Mouse (Mus musculus) stomach, adult 2 months (tissue): ENCODE results near the gene Tbc1d10a. TPM values are rescaled to one million over a fixed set of nuclear protein-coding genes. Genes with fewer than 3 reads are reported as not detected.

ENCODE experiments used
- polyA plus RNA-seq: library from polyadenylated mRNA; depleted of rRNA; stranded (reverse); fragments of >200 nt; gene quantifications from 2 replicates; pipeline ENCODE4 v1.2.3, GENCODE M21; 2012; rRNA removed

Gene Tbc1d10a
- polyA plus RNA-seq: 40.3 and 50.5 TPM in 2 replicates

GRCm38 (mm10) chr11:4186486-4187317 lies at the start of gene Tbc1d10a:
Gene Tbc1d10a (plus strand): TSS chr11:4186789.

GRCm38 (mm10) chr11:4159808-4160708 lies 26.5 kb upstream of the Tbc1d10a start, which contains the start of the genes Ccdc157 and Sf3a1:
Gene Ccdc157 (minus strand): TSS chr11:4160293.
Gene Sf3a1 (plus strand): TSS chr11:4160350.

DNA sequence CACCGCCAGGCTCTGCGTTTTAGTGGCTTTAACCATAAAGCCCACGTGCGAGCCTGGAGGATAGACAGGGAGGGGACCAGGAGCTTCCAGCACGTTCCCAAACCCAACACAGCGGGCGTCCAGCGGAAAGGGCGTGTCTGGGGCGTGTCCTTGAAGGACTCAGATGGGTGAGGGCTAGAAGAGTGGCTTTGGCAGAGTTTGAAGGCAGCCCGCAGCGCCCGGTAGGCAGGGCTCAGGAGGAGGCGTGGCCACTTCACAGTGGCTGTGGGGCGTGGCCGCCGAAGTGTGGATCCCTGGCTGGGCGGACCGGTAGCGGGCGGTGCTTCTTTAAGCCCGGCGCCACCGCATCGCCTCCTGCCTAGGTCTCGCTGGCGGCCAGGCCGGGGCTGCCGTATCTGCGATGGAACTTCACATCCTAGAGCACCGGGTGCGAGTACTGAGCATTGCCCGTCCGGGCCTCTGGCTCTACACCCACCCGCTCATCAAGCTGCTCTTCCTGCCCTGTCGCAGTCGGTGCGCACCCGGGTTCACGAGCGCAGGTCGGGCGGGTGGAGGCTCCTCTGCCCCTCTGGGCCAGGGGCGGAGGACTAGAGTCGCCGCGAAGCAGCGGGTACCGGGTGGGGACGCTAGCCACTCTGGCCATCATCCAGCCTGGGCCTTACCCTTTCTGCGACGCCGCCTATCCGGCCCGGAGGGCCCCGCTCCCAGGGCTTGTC lies 31.5 kb downstream of the Tbc1d10a start, which contains the start of gene Castor1:
Gene Castor1 (plus strand): TSS at position 312 of the 716 bp plus-strand sequence.

GRCm38 (mm10) chr11:4235665-4236545 lies 49.3 kb downstream of the Tbc1d10a start, which contains the start of gene Osm:
Gene Osm (plus strand): TSS chr11:4236420.

GRCm38 (mm10) chr11:4256846-4257607 lies 70.4 kb downstream of the Tbc1d10a start, which contains the start of gene Lif:
Gene Lif (plus strand): TSS chr11:4257557.

Other genes starting within 250 kb of the Tbc1d10a start
- 14.7 and 20.1 TPM in 2 replicates for gene Pes1, start 222.8 kb upstream of the Tbc1d10a start, polyA plus RNA-seq
- 0.06 TPM in 1 of 2 replicates, not detected in the other for gene 4930556J24Rik, start 210.0 kb upstream of the Tbc1d10a start, polyA plus RNA-seq
- 206 and 249 TPM in 2 replicates for gene Gal3st1, start 203.2 kb upstream of the Tbc1d10a start, polyA plus RNA-seq
- gene Sec14l4, start 155.3 kb upstream of the Tbc1d10a start, polyA plus RNA-seq: 5.1 and 5.4 TPM in 2 replicates
- not detected in 2 replicates for gene Sec14l3, start 121.9 kb upstream of the Tbc1d10a start, polyA plus RNA-seq
- 22.0 and 31.2 TPM in 2 replicates for gene Mtfp1, start 91.3 kb upstream of the Tbc1d10a start, polyA plus RNA-seq
- 0.34 and 0.81 TPM in 2 replicates for gene Sec14l2, start 63.4 kb upstream of the Tbc1d10a start, polyA plus RNA-seq
- 12.9 and 13.4 TPM in 2 replicates for gene Rnf215, start 51.6 kb upstream of the Tbc1d10a start, polyA plus RNA-seq
- gene Ccdc157, start 26.5 kb upstream of the Tbc1d10a start, polyA plus RNA-seq: 2.2 and 2.9 TPM in 2 replicates
- 12.3 and 12.9 TPM in 2 replicates for gene Sf3a1, start 26.4 kb upstream of the Tbc1d10a start, polyA plus RNA-seq
- gene Castor1, start 31.4 kb downstream of the Tbc1d10a start, polyA plus RNA-seq: 9.6 and 11.2 TPM in 2 replicates
- 0.13 and 0.26 TPM in 2 replicates for gene Osm, start 49.6 kb downstream of the Tbc1d10a start, polyA plus RNA-seq
- 0.38 and 0.77 TPM in 2 replicates for gene Lif, start 70.8 kb downstream of the Tbc1d10a start, polyA plus RNA-seq